Mouse (Mus musculus) heart, embryonic 13.5 days (tissue): Measurements from ENCODE around the gene Zfp874b. TPM values are rescaled to one million over a fixed set of nuclear protein-coding genes. Genes with fewer than 3 reads are reported as not detected.
"Not testable (repeated sequence)": the region's sequence is repeated elsewhere in the genome, so short reads cannot be mapped to it uniquely, and the experiment has no call there.

Experiments used
- ATAC-seq: fragments of 200-750 bp; cut with Nextera tagmentation; 2 replicates; pipeline ENCODE4 v1.8.0; 2017; ENCODE audit warnings: moderate TSS enrichment; ENCODE audit not compliant: insufficient number of reproducible peaks, low FRiP score, low TSS enrichment; ENCODE audit errors: extremely low read depth
- H3K27ac ChIP-seq: fragments of 300-500 bp; sonication (generic); replicated peaks from 2 replicates; pipeline ENCODE4 v1.5.1; 2015; ENCODE audit warnings: moderate library complexity, mild to moderate bottlenecking, inconsistent platforms
- H3K27me3 ChIP-seq: fragments of 300-500 bp; sonication (generic); replicated peaks from 2 replicates; pipeline ENCODE4 v1.6.1; 2015; ENCODE audit warnings: mild to moderate bottlenecking, inconsistent platforms
- H3K36me3 ChIP-seq: fragments of 300-500 bp; sonication (generic); 2 replicates; pipeline ENCODE4 v1.6.1; 2015; ENCODE audit warnings: mild to moderate bottlenecking, inconsistent platforms
- H3K4me1 ChIP-seq: fragments of 300-500 bp; sonication (generic); 2 replicates; pipeline ENCODE4 v1.6.1; 2015; ENCODE audit warnings: inconsistent platforms
- H3K4me2 ChIP-seq: fragments of 300-500 bp; sonication (generic); 2 replicates; pipeline ENCODE4 v1.6.1; 2015; ENCODE audit warnings: inconsistent platforms, mild to moderate bottlenecking, moderate library complexity
- H3K4me3 ChIP-seq: fragments of 300-500 bp; sonication (generic); 2 replicates; pipeline ENCODE4 v1.5.1; 2015; ENCODE audit warnings: moderate library complexity, mild to moderate bottlenecking, inconsistent platforms
- H3K9ac ChIP-seq: fragments of 300-500 bp; sonication (generic); 2 replicates; pipeline ENCODE4 v1.6.1; 2015; ENCODE audit warnings: inconsistent platforms, mild to moderate bottlenecking, moderate library complexity
- H3K9me3 ChIP-seq: fragments of 300-500 bp; sonication (generic); 2 replicates; pipeline ENCODE4 v1.6.1; 2016; ENCODE audit warnings: inconsistent platforms
- WGBS: fragments of 180-500 bp; shearing (Covaris S2); methylation state at CpG from one replicate; pipeline ENCODE4 v1.1.7; 2015; ENCODE audit warnings: mixed read lengths; 5-methylcytosine and 5-hydroxymethylcytosine counted together
- polyA plus RNA-seq: library from polyadenylated mRNA; unstranded; fragments of >200 nt; fragmentation: Nextera tagmentation; extraction: Ambion mirVana; gene quantifications from 2 replicates; pipeline ENCODE4 v1.2.1, GENCODE M21; 2015

Zfp874b gene
- 1.8 and 2.4 TPM in 2 replicates for polyA plus RNA-seq

GRCm38 (mm10) chr13:67483625-67484423 lies at the start of gene Zfp874b:
Zfp874b (minus strand) TSS chr13:67484258.
- 3% methylated on average over 20 of the region's 20 CpGs for whole genome bisulfite sequencing
- H3K9ac ChIP-seq, result peak within 1 kb of the TSS; percentile 82
- peak within 1 kb of the TSS; percentile 78 for H3K4me2 ChIP-seq
- H3K27me3 ChIP-seq, result no peaks in the 10 kb centered on the region
- H3K27ac ChIP-seq, result peak within 1 kb of the TSS; percentile 78
- H3K4me1 ChIP-seq, result peaks cover 9% of the 10 kb centered on the region
- ATAC-seq, result peak; percentile 90
- no peaks in the 10 kb centered on the region for H3K9me3 ChIP-seq
- peaks cover 20% of the 10 kb centered on the region for H3K36me3 ChIP-seq
- H3K4me3 ChIP-seq, result peak within 1 kb of the TSS; percentile 74

GRCm38 (mm10) chr13:67527049-67527730 lies 43.1 kb upstream of the Zfp874b start:
- H3K9ac ChIP-seq, result no peak overlapping the region

GRCm38 (mm10) chr13:67525753-67526410 lies 41.8 kb upstream of the Zfp874b start, which contains the start of the genes Gm26965 and Zfp87:
Gm26965 (minus strand) TSS chr13:67526151.
Zfp87 (minus strand) TSS chr13:67526177.
- WGBS, result under 1% methylated on average over 27 of the region's 27 CpGs
- H3K27ac ChIP-seq, result peak within 1 kb of the TSS; percentile 81
- H3K9me3 ChIP-seq, result no peaks in the 10 kb centered on the region
- no peaks in the 10 kb centered on the region for H3K27me3 ChIP-seq
- peak within 1 kb of the TSS; percentile 94 for H3K4me2 ChIP-seq
- peaks cover 10% of the 10 kb centered on the region for H3K36me3 ChIP-seq
- peak; percentile 96 for ATAC-seq
- peak within 1 kb of the TSS; percentile 91 for H3K9ac ChIP-seq
- H3K4me1 ChIP-seq, result peaks cover 24% of the 10 kb centered on the region
- H3K4me3 ChIP-seq, result peak within 1 kb of the TSS; percentile 79

More at GRCm38 (mm10) chr13:67527049-67527730, 43.1 kb upstream of the Zfp874b start:
- no peak overlapping the region for H3K4me3 ChIP-seq
- ATAC-seq, result no peak
- H3K9me3 ChIP-seq, result no peaks in the 10 kb centered on the region
- H3K36me3 ChIP-seq, result no peaks in the 10 kb centered on the region; the same call in 1 of the 2 replicates
- H3K4me2 ChIP-seq, result no peak overlapping the region
- H3K27me3 ChIP-seq, result no peaks in the 10 kb centered on the region
- peaks cover 24% of the 10 kb centered on the region for H3K4me1 ChIP-seq
- no peak overlapping the region for H3K27ac ChIP-seq
- WGBS, result 69% methylated on average over 3 of the region's 3 CpGs

GRCm38 (mm10) chr13:67500908-67501307 lies 16.9 kb upstream of the Zfp874b start:
- no peak for ATAC-seq
- Histone ChIP-seq H3K4me2 (peak overlapping the region; percentile 77), H3K4me3 (peak overlapping the region; percentile 89; the same call in 1 of the 2 replicates), H3K27ac (no peak overlapping the region), H3K27me3 (0 out of 2 replicates have a peak, but pooled peaks cover 3% of the 10 kb centered on the region), H3K9ac (no peak overlapping the region), H3K36me3 (peaks cover 10% of the 10 kb centered on the region), H3K4me1 (peaks cover 8% of the 10 kb centered on the region), H3K9me3 (no peaks in the 10 kb centered on the region)
- 74% methylated on average over 1 of the region's 1 CpGs for WGBS

- Histone ChIP-seq H3K4me3 (peak within 1 kb of the TSS; percentile 89), H3K27ac (peak within 1 kb of the TSS; percentile 53), H3K4me2 (peak within 1 kb of the TSS; percentile 77), H3K36me3 (peaks cover 17% of the 10 kb centered on the region), H3K27me3 (0 out of 2 replicates have a peak, but pooled peaks cover 3% of the 10 kb centered on the region), H3K9me3 (no peaks in the 10 kb centered on the region), H3K9ac (peak within 1 kb of the TSS; percentile 90), H3K4me1 (peaks cover 8% of the 10 kb centered on the region)
- WGBS, result under 1% methylated on average over 22 of the region's 22 CpGs
- peak; percentile 59; the same call in 1 of the 2 replicates for ATAC-seq
These were observed 16.1 kb upstream of the Zfp874b start, which contains the start of gene Zfp58 for GRCm38 (mm10) chr13:67500084-67500719. Zfp58 (minus strand) TSS chr13:67500555.

- Histone ChIP-seq H3K4me3 (no peak overlapping the region), H3K36me3 (peaks cover 62% of the 10 kb centered on the region), H3K27me3 (no peaks in the 10 kb centered on the region), H3K4me2 (no peak overlapping the region), H3K9me3 (peaks cover 17% of the 10 kb centered on the region), H3K27ac (no peak overlapping the region), H3K4me1 (peaks cover 8% of the 10 kb centered on the region), H3K9ac (no peak overlapping the region)
- 80% methylated on average over 1 of the region's 1 CpGs for WGBS
- no peak for ATAC-seq
These were observed 11.6 kb upstream of the Zfp874b start for GRCm38 (mm10) chr13:67495631-67496030.

- WGBS, result 22% methylated on average over 8 of the region's 8 CpGs
- Histone ChIP-seq H3K9me3 (no peaks in the 10 kb centered on the region), H3K9ac (peak overlapping the region; percentile 82), H3K27me3 (no peaks in the 10 kb centered on the region), H3K4me2 (peak overlapping the region; percentile 78), H3K36me3 (peaks cover 25% of the 10 kb centered on the region), H3K27ac (peak overlapping the region; percentile 78), H3K4me3 (peak overlapping the region; percentile 74), H3K4me1 (peaks cover 9% of the 10 kb centered on the region)
- ATAC-seq, result no peak
These were observed 360 bp upstream of the Zfp874b start for GRCm38 (mm10) chr13:67484424-67484811.

- ATAC-seq, result no peak
- no peak overlapping the region for H3K4me3 ChIP-seq
- 64% methylated on average over 4 of the region's 4 CpGs for WGBS
- H3K27me3 ChIP-seq, result no peaks in the 10 kb centered on the region
- 0 out of 2 replicates have a peak overlapping the region, but pooled peaks have one; percentile 78 for H3K4me2 ChIP-seq
- peaks cover 15% of the 10 kb centered on the region for H3K36me3 ChIP-seq
- no peak overlapping the region for H3K27ac ChIP-seq
- H3K9me3 ChIP-seq, result no peaks in the 10 kb centered on the region
- peaks cover 9% of the 10 kb centered on the region for H3K4me1 ChIP-seq
- no peak overlapping the region for H3K9ac ChIP-seq
These were observed 2.5 kb downstream of the Zfp874b start for GRCm38 (mm10) chr13:67481528-67481927.

GRCm38 (mm10) chr13:67469274-67469673 lies 14.8 kb downstream of the Zfp874b start:
- H3K4me3 ChIP-seq, result no peak overlapping the region
- H3K27ac ChIP-seq, result no peak overlapping the region
- no peaks in the 10 kb centered on the region for H3K4me1 ChIP-seq
- peaks cover 37% of the 10 kb centered on the region for H3K36me3 ChIP-seq
- no peak for ATAC-seq
- peaks cover 9% of the 10 kb centered on the region; the same call in 1 of the 2 replicates for H3K9me3 ChIP-seq
- WGBS, result 72% methylated on average over 3 of the region's 3 CpGs
- no peak overlapping the region for H3K9ac ChIP-seq
- H3K27me3 ChIP-seq, result no peaks in the 10 kb centered on the region
- no peak overlapping the region for H3K4me2 ChIP-seq

- WGBS, result 78% methylated on average over 3 of the region's 5 CpGs
- not testable (repeated sequence) for H3K4me3 ChIP-seq, ATAC-seq, H3K9ac ChIP-seq, H3K4me1 ChIP-seq, H3K27me3 ChIP-seq, H3K36me3 ChIP-seq, H3K9me3 ChIP-seq, H3K4me2 ChIP-seq, H3K27ac ChIP-seq
These were observed 20.4 kb downstream of the Zfp874b start for GRCm38 (mm10) chr13:67463506-67464185.
